Mouse (Mus musculus) lung, postnatal 0 days (tissue): ENCODE data around the gene Gm17490. TPM values are rescaled to one million over a fixed set of nuclear protein-coding genes. Genes with fewer than 3 reads are reported as not detected.
"Not testable (repeated sequence)": the region's sequence is repeated elsewhere in the genome, so short reads cannot be mapped to it uniquely, and the experiment has no call there.

Experiments
- ATAC-seq: fragments of 200-750 bp; cut with Nextera tagmentation; 2 replicates; pipeline ENCODE4 v1.8.0; 2017; ENCODE audit warnings: moderate library complexity
- DNase-seq: peaks from one replicate; pipeline ENCODE4 v3.0.0-alpha.2; 2016; ENCODE audit warnings: low spot score
- H3K27ac ChIP-seq: fragments of 300-500 bp; sonication (generic); 2 replicates; pipeline ENCODE4 v1.5.1; 2014; ENCODE audit warnings: antibody characterized with exemption, mild to moderate bottlenecking, low read length, mixed read lengths
- H3K27me3 ChIP-seq: fragments of 300-500 bp; sonication (generic); replicated peaks from 2 replicates; pipeline ENCODE4 v1.6.1; 2014; ENCODE audit warnings: low read length, mixed read lengths; ENCODE audit not compliant: insufficient read depth
- H3K36me3 ChIP-seq: fragments of 300-500 bp; sonication (generic); 2 replicates; pipeline ENCODE4 v1.6.1; 2014; ENCODE audit warnings: low read length, mixed read lengths; ENCODE audit not compliant: insufficient read depth
- H3K4me1 ChIP-seq: fragments of 300-500 bp; sonication (generic); 2 replicates; pipeline ENCODE4 v1.6.1; 2014; ENCODE audit warnings: antibody characterized with exemption, low read depth, low read length, mixed read lengths; ENCODE audit not compliant: insufficient read depth
- H3K4me2 ChIP-seq: fragments of 300-500 bp; sonication (generic); replicated peaks from 2 replicates; pipeline ENCODE4 v1.6.1; 2014; ENCODE audit warnings: low read depth, mild to moderate bottlenecking, low read length, moderate library complexity, mixed read lengths
- H3K4me3 ChIP-seq: fragments of 300-500 bp; sonication (generic); 2 replicates; pipeline ENCODE4 v1.5.1; 2014; ENCODE audit warnings: low read depth, low read length
- H3K9ac ChIP-seq: fragments of 300-500 bp; sonication (generic); replicated peaks from 2 replicates; pipeline ENCODE4 v1.6.1; 2014; ENCODE audit warnings: low read depth, mild to moderate bottlenecking
- H3K9me3 ChIP-seq: fragments of 300-500 bp; sonication (generic); 2 replicates; pipeline ENCODE4 v1.6.1; 2016; ENCODE audit warnings: low read length, mixed read lengths
- CTCF ChIP-seq: IDR thresholded peaks from 2 replicates; pipeline ENCODE4 v1.5.1; 2016; ENCODE audit warnings: antibody characterized with exemption, mild to moderate bottlenecking
- EP300 ChIP-seq: IDR thresholded peaks from 2 replicates; pipeline ENCODE4 v1.6.1; 2016; ENCODE audit warnings: antibody characterized with exemption, mild to moderate bottlenecking, control low read depth
- WGBS: fragments of 180-500 bp; shearing (Covaris S2); extraction: QIAGEN DNeasy Blood & Tissue Kit; methylation state at CpG from one replicate; pipeline ENCODE4 v1.1.7; 2014; 5-methylcytosine and 5-hydroxymethylcytosine counted together
- polyA plus RNA-seq: library from polyadenylated mRNA; unstranded; fragments of >200 nt; fragmentation: Nextera tagmentation; extraction: Ambion mirVana; gene quantifications from 2 replicates; pipeline ENCODE4 v1.2.1, GENCODE M21; 2015

The Gm17490 gene
- polyA plus RNA-seq, 1 experiment from 2014 or later = not detected

DNA sequence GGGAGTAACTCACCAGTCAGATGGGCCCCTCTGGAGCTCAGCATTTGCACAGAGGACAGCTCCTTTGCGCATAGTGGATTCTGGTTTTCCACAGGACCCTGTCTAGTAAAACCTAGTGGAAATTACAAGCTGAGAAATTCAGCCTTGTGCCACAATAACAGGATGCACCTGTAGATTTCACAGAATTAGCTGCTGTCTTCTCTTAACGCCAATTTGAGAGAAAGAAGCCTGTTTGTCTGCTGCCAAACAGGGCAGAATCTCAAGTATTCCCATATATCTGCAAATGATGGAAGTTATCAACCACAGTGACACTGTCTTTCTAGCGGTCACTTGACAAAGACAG is 10.0 kb upstream of the Gm17490 start:
- Histone ChIP-seq H3K36me3 (no peaks in the 10 kb centered on the region), H3K27ac (no peak overlapping the region), H3K4me2 (no peak overlapping the region), H3K4me1 (no peaks in the 10 kb centered on the region), H3K27me3 (no peaks in the 10 kb centered on the region), H3K9me3 (no peaks in the 10 kb centered on the region), H3K9ac (no peak overlapping the region), H3K4me3 (no peak overlapping the region)
- no peak for TF ChIP-seq EP300
- no peak for TF ChIP-seq CTCF
- 61% methylated on average over 3 of the region's 3 CpGs for WGBS
- DNase-seq (no peak), ATAC-seq (no peak)

DNA sequence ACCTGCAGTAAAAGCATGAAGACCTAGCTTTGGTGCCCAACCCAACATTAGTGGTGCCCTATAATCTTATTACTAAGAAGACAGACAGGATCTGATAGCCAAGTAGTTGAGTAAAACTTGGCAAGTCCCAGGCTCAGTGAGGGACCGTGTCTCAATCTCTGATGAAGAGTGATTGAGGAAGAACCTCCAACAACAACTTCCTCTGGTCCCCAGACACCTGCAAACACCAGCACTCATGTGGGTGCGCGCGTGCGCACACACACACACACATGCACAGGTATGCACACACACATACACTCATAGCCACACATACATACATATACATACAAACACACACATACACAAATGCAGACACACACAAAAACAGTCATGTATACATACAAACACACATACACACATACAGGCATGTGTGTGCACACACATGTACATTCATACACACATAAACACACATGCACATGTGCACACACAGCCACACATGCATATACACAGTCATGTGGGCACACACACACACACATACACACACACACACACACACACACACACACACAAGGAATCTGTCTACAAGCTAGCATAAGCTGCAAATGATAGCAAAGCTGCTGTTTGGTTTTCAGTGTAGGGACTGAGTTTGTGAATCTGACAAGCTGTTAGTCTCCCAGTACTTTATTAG is 9.5 kb upstream of the Gm17490 start:
- Histone ChIP-seq H3K4me2 (no peak overlapping the region), H3K4me1 (no peaks in the 10 kb centered on the region), H3K9me3 (no peaks in the 10 kb centered on the region)

DNA sequence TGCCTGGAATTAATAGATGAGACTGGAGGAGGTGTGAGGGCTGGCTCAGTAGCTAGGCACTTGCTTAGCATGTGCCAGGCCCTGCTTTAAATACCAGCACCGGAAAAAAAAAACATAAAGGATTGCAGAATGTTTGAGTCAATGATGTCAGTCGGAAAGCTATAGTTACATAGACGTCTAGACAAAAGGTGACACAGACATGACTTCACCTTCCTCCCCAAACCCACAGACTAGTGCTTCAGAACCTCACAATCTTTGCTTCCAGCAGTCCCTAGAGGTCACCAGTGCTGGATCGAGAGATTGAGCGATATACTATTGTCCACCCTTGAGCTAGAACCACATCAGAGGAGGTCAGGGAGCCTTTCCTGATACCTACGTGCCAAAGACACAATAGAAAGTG is 9.0 kb upstream of the Gm17490 start:
- H3K36me3 ChIP-seq = no peaks in the 10 kb centered on the region
- no peak overlapping the region for H3K9ac ChIP-seq
- no peaks in the 10 kb centered on the region for H3K4me1 ChIP-seq
- DNase-seq (no peak), ATAC-seq (no peak)
- no peak overlapping the region for H3K4me2 ChIP-seq
- WGBS = 80% methylated on average over 6 of the region's 6 CpGs
- no peak overlapping the region for H3K27ac ChIP-seq
- TF ChIP-seq CTCF = no peak
- no peak for TF ChIP-seq EP300
- no peaks in the 10 kb centered on the region for H3K27me3 ChIP-seq
- H3K4me3 ChIP-seq = no peak overlapping the region
- H3K9me3 ChIP-seq = no peaks in the 10 kb centered on the region

More for the DNA sequence above, 9.5 kb upstream of the Gm17490 start:
- no peak overlapping the region for H3K9ac ChIP-seq
- ATAC-seq (no peak), DNase-seq (no peak)
- no peaks in the 10 kb centered on the region for H3K36me3 ChIP-seq
- WGBS = 92% methylated on average over 5 of the region's 5 CpGs
- H3K27ac ChIP-seq = no peak overlapping the region
- H3K4me3 ChIP-seq = no peak overlapping the region
- TF ChIP-seq CTCF (no peak), EP300 (no peak)
- no peaks in the 10 kb centered on the region for H3K27me3 ChIP-seq

DNA sequence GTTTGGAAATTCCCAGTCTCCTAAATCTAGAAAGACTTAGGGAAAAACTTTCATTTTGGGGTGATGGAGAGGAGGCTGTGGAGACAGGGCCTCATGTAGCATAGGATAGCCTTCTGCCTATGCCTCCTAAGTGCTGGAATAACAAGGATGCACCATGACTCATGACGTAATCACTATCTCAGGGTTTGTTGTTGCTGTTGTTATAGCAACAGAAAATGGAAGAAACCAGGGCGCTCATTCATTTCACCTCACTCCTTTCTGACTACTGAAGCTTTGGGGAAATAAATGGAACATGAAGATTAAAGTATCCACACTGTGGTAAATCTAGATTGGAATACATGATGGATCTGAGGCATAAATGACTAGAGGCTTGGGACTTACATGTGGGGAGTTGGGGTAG is 2.3 kb downstream of the Gm17490 start:
- Histone ChIP-seq H3K27ac (no peak overlapping the region), H3K4me3 (no peak overlapping the region), H3K9me3 (no peaks in the 10 kb centered on the region), H3K4me2 (no peak overlapping the region), H3K36me3 (no peaks in the 10 kb centered on the region), H3K9ac (no peak overlapping the region), H3K4me1 (no peaks in the 10 kb centered on the region), H3K27me3 (no peaks in the 10 kb centered on the region)
- no peak for TF ChIP-seq EP300
- TF ChIP-seq CTCF = no peak
- ATAC-seq = no peak
- no peak for DNase-seq
- WGBS = 75% methylated on average over 2 of the region's 2 CpGs

DNA sequence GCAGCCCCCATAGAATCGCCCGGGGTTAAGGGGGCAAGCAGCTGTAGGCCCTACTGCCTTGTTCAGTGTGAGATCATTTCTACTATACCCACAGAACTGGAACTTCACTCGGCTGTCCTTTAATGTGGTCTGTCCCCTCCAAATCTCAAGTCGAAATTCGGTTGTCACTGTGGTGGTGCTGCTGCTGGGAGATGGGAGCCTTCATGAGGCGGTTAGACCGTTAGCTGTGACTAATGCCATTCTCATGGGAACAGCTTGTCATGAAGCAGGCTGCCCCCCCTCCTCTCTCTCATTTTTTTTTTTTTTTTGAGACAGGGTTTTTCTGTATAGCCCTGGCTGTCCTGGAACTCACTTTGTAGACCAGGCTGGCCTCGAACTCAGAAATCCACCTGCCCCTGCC is 2.9 kb downstream of the Gm17490 start:
- ATAC-seq (no peak), DNase-seq (no peak)
- Histone ChIP-seq H3K27me3 (no peaks in the 10 kb centered on the region), H3K9ac (no peak overlapping the region), H3K4me2 (no peak overlapping the region), H3K9me3 (no peaks in the 10 kb centered on the region), H3K4me3 (no peak overlapping the region), H3K4me1 (no peaks in the 10 kb centered on the region), H3K27ac (no peak overlapping the region), H3K36me3 (no peaks in the 10 kb centered on the region)
- TF ChIP-seq EP300 (no peak), CTCF (no peak)
- WGBS = 77% methylated on average over 7 of the region's 8 CpGs

DNA sequence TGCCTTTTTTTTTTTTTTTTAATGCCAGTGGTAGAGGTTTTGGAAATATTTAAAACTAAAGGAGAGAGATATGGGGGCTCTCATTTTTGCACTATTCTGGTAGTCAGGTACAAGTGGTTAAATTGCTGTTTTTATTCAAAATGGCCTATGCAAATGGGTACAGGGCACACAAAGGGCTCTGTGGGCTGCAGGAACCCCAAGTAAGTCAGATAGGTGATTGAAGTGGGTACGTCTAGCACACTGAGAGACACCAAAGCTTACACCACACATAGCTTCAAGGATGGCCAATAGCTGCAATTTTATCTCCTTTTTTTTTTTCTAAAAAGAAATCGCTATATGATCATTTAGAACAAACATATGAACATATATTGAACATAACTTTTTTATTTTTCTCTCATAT is 6.5 kb downstream of the Gm17490 start:
- TF ChIP-seq EP300 = no peak
- no peak for TF ChIP-seq CTCF
- Histone ChIP-seq H3K36me3 (no peaks in the 10 kb centered on the region), H3K9me3 (no peaks in the 10 kb centered on the region), H3K9ac (no peak overlapping the region), H3K4me1 (no peaks in the 10 kb centered on the region), H3K4me3 (no peak overlapping the region), H3K4me2 (no peak overlapping the region), H3K27me3 (no peaks in the 10 kb centered on the region), H3K27ac (no peak overlapping the region)
- WGBS = 80% methylated on average over 2 of the region's 2 CpGs
- ATAC-seq (no peak), DNase-seq (no peak)

DNA sequence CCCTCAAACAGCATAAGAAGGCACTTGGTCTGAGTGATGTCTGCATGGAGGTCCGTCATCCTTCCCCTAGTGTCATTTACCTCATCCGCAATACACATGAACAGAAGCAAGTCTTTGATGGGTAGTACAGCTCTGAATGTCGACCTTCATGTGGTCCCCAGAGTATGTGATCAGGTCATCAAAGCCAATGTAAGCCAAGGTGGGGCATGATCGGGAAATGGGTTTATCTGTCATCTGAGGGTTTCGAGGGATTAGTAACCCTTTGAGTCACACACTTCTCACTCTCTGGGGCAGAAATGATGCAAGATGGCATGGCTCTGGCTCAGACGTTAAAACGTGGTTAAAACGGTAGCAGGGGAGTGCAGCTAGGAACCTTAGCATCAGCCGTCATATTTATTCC is 9.2 kb downstream of the Gm17490 start:
- no peak overlapping the region for H3K27ac ChIP-seq
- ATAC-seq (no peak), DNase-seq (no peak)
- no peaks in the 10 kb centered on the region for H3K9me3 ChIP-seq
- H3K27me3 ChIP-seq = no peaks in the 10 kb centered on the region
- no peak overlapping the region for H3K4me2 ChIP-seq
- no peaks in the 10 kb centered on the region for H3K4me1 ChIP-seq
- no peaks in the 10 kb centered on the region for H3K36me3 ChIP-seq
- TF ChIP-seq EP300 (no peak), CTCF (no peak)
- H3K9ac ChIP-seq = no peak overlapping the region
- H3K4me3 ChIP-seq = no peak overlapping the region
- 86% methylated on average over 9 of the region's 9 CpGs for whole genome bisulfite sequencing

DNA sequence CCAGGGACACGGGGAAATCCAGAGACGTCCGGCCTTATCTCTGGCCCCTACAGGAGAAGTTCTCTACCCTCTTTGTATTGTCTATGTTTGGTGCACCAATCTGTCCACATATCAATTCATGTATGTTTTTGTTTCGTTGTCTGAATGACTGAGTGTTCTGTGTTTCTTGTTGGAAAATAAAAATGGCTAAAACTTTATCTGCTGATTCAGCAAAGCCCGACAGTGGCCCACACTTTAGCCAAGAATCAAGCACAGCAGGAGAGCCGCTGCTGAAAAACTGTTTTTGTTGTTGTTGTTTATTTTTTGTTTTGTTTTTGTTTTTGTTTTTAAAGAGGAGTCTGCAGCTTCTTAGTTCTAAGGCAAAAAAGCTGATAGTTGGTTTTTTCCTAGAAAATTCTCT is 13.1 kb downstream of the Gm17490 start:
- DNase-seq, H3K4me2 ChIP-seq, H3K27ac ChIP-seq, H3K9ac ChIP-seq, ATAC-seq, H3K36me3 ChIP-seq, H3K9me3 ChIP-seq, H3K4me1 ChIP-seq, H3K27me3 ChIP-seq, H3K4me3 ChIP-seq: not testable (repeated sequence)
- 85% methylated on average over 6 of the region's 6 CpGs for WGBS

DNA sequence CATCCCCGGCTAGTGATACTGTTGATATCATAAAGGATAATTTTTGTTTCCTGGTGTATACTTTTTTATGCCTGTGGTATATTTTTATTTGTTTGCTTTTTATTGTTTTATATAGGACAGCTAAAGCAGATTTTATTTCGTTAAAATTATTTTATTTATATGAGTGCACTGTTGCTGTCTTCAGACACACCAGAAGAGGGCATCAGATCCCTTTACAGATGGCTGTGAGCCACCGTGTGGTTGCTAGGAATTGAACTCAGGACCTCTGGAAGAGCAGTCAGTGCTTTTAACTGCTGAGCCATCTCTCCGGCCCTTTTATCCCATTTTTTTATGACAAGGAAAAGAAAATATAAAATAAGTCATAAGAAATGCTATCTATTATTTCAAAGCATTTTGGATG is 19.3 kb downstream of the Gm17490 start:
- not testable (repeated sequence) for H3K36me3 ChIP-seq, H3K4me2 ChIP-seq, H3K4me1 ChIP-seq, H3K9me3 ChIP-seq, DNase-seq, H3K4me3 ChIP-seq, ATAC-seq, H3K27ac ChIP-seq, H3K9ac ChIP-seq, H3K27me3 ChIP-seq
- WGBS = 67% methylated on average over 4 of the region's 4 CpGs
